Mouse (Mus musculus): ENCODE data around the gene Rnf217.

- TF ChIP-seq POLR2A (IDR thresholded peaks at IDR 0.05; ENCODE audit: low read depth, low read length), result no peak
- no peak for TF ChIP-seq CTCF (conservative IDR thresholded peaks at IDR 0.05; ENCODE audit: insufficient read depth, insufficient read length, low read depth, low read length)
Measured at GRCm38 (mm10) chr10:31503542-31504133, 105.3 kb downstream of the Rnf217 start.
